In genomic region chr5:136566001-136566811, GRCm38 (mm10) we compare ENCODE assay signal across 8 mouse cellular contexts. TPM values are rescaled to one million over a fixed set of nuclear protein-coding genes. Genes with fewer than 3 reads are reported as not detected.
DNase-seq lines count a peak whose midpoint lies in the region; ATAC-seq lines count a peak whose summit lies in the region.

No protein-coding gene starts in this region.

- WGBS in intestine, embryonic 14.5 days: under 1% methylated on average over 69 of the region's 79 CpGs
- WGBS in limb, embryonic 10.5 days: under 1% methylated on average over 77 of the region's 79 CpGs

- H3K27me3 ChIP-seq in intestine, embryonic 14.5 days (replicated peaks; ENCODE audit: control insufficient read depth, insufficient read depth, low read length): peaks cover 18% of the 10 kb centered on the region
- peaks cover 32% of the 10 kb centered on the region for H3K27me3 ChIP-seq in limb, embryonic 10.5 days (ENCODE audit: low read depth, poor library complexity, severe bottlenecking)

- H3K9me3 ChIP-seq in intestine, embryonic 14.5 days (ENCODE audit: control insufficient read depth, low read length): no peaks in the 10 kb centered on the region
- H3K9me3 ChIP-seq in limb, embryonic 10.5 days (replicated peaks): no peaks in the 10 kb centered on the region

- peak overlapping the region; percentile 94 for H3K9ac ChIP-seq in intestine, embryonic 14.5 days (ENCODE audit: low read length)

- DNase-seq in adrenal gland, adult 18-20 months (ENCODE audit: low spot score in 2 of 2): peak; percentile 73
- peak; percentile 79 for DNase-seq in embryo, embryonic 11 days
- DNase-seq in gastrocnemius, postnatal 36 days: peak; percentile 48 to 61
- peak; percentile 83 for DNase-seq in intestine, embryonic 14.5 days (ENCODE audit: low spot score)
- peak; percentile 75 for DNase-seq in limb, embryonic 10.5 days (ENCODE audit: low spot score)
- DNase-seq in mesoderm, embryonic 11.5 days (ENCODE audit: low read depth, low spot score): peak; percentile 55
- DNase-seq in right cerebral cortex, postnatal 36 days (ENCODE audit: low spot score in 2 of 2): peak; percentile 11 to 14
- peak; percentile 60 for DNase-seq in urinary bladder, postnatal 25 days (ENCODE audit: low spot score)

- intact Hi-C loops in gastrocnemius, postnatal 36 days (cut with DNase I): loop anchor here (10.0 kb wide), 1 partner anchor 171 kb away; no protein-coding TSS in a partner anchor

- peaks cover 23% of the 10 kb centered on the region for H3K4me1 ChIP-seq in intestine, embryonic 14.5 days (replicated peaks; ENCODE audit: control insufficient read depth, insufficient read depth, low read length)
- peaks cover 62% of the 10 kb centered on the region for H3K4me1 ChIP-seq in limb, embryonic 10.5 days

- peak overlapping the region; percentile 98 for H3K4me2 ChIP-seq in intestine, embryonic 14.5 days (ENCODE audit: low read length)

- peak overlapping the region; percentile 92 for H3K27ac ChIP-seq in intestine, embryonic 14.5 days (ENCODE audit: low read depth)
- H3K27ac ChIP-seq in limb, embryonic 10.5 days: peak overlapping the region; percentile 99

- peak; percentile 22; the same call in 1 of the 2 replicates for ATAC-seq in intestine, embryonic 14.5 days (replicated peaks; ENCODE audit: low FRiP score, low TSS enrichment, low read depth)

- H3K4me3 ChIP-seq in intestine, embryonic 14.5 days (ENCODE audit: low read depth, low read length): peak overlapping the region; percentile 78
- peak overlapping the region; percentile 97 for H3K4me3 ChIP-seq in limb, embryonic 10.5 days

- H3K36me3 ChIP-seq in intestine, embryonic 14.5 days (ENCODE audit: control insufficient read depth, insufficient read depth, low read length): no peaks in the 10 kb centered on the region
- H3K36me3 ChIP-seq in limb, embryonic 10.5 days: no peaks in the 10 kb centered on the region

RNA-seq across cellular contexts. Expression of gene Cux1, which starts 1.1 kb away (rescaled TPM):
- 10 to 100 TPM; 92.3 to 95.1 TPM for total RNA-seq in adrenal gland, adult 18-20 months (2021)
- 10 to 100 TPM; 73.6 to 80.1 TPM for total RNA-seq in gastrocnemius, postnatal 36 days (2021)
- polyA plus RNA-seq in intestine, embryonic 14.5 days (2014; fragmentation: Nextera tagmentation; extraction: Ambion mirVana): 72.7 and 77.8 TPM in 2 replicates
- 59.1 and 67.7 TPM in 2 replicates for polyA plus RNA-seq in limb, embryonic 10.5 days (2016; fragmentation: Nextera tagmentation; extraction: Ambion mirVana)

Comparison
In these comparisons a context has a peak if more than half of its experiments do, and no peak if none do; other contexts are left out.
1. Peak in every context shown above with its lines: DNase-seq, ATAC-seq, H3K4me3 ChIP-seq and H3K27ac ChIP-seq.
2. DNase-seq: peak in every context shown above with its lines; median percentile 83 in intestine, embryonic 14.5 days; 79 in embryo, embryonic 11 days; 75 in limb, embryonic 10.5 days; 73 in adrenal gland, adult 18-20 months; 60 in urinary bladder, postnatal 25 days; 55 in mesoderm, embryonic 11.5 days; 54 in gastrocnemius, postnatal 36 days; 12 in right cerebral cortex, postnatal 36 days.